Mouse (Mus musculus) ES-E14 (cell line): ENCODE results near the gene Rhog.

Source experiments
- CHD2 ChIP-seq: IDR thresholded peaks from 2 replicates; pipeline ENCODE4 v1.6.1; 2014; ENCODE audit warnings: mild to moderate bottlenecking, low read depth, low read length, inconsistent platforms
- HCFC1 ChIP-seq: IDR thresholded peaks from 2 replicates; pipeline ENCODE4 v1.6.1; 2012; ENCODE audit warnings: low read length, inconsistent platforms, borderline replicate concordance; ENCODE audit not compliant: insufficient read depth
- MAFK ChIP-seq: IDR thresholded peaks from 2 replicates; pipeline ENCODE4 v1.6.1; 2014; ENCODE audit warnings: mild to moderate bottlenecking, low read depth, low read length, inconsistent platforms; ENCODE audit not compliant: insufficient read depth
- ZC3H11A ChIP-seq: IDR thresholded peaks from 2 replicates; pipeline ENCODE4 v1.6.1; 2012; ENCODE audit warnings: low read depth, mild to moderate bottlenecking, inconsistent platforms, low read length, borderline replicate concordance
- ZNF384 ChIP-seq: IDR thresholded peaks from 2 replicates; pipeline ENCODE4 v1.6.1; 2012; ENCODE audit warnings: low read depth, low read length, inconsistent platforms

DNA sequence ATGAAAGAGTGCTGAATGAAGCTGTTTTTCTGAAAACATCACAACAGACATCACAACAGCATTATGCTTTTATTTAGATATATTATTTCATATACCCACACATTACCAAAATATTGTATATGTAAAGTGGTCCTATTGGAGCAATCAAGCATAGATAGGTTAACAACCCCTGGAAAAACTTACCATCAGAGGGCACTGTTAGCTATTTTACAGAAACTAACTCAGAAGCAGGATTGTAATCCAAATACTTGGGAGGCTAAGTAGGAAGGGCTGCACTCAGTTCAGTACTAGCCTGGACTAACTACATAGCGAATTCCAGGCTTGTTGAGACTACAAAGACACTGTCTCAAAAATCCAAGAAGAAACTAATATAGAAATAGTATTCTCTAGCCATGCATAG, 63.5 kb downstream of the Rhog start:
- TF ChIP-seq HCFC1 (no peak), ZC3H11A (no peak), ZNF384 (no peak), CHD2 (no peak), MAFK (no peak)
